Comparison of ENCODE assay signal across 21 mouse cellular contexts in genomic region chr4:59551901-59552300, GRCm38 (mm10). TPM values are rescaled to one million over a fixed set of nuclear protein-coding genes. Genes with fewer than 3 reads are reported as not detected.
A peak's percentile ranks its signal among the peaks of the same experiment; 100 is the strongest.
DNase-seq lines count a peak whose midpoint lies in the region; ATAC-seq and TF ChIP-seq lines count a peak whose summit lies in the region.
"Had no signal": no experiment of that assay in that cellular context is flagged by ENCODE, and none has a peak within 500 bp of the region (broad histone marks: within the 10 kb centered on the region; RNA-seq: fewer than 3 reads in every experiment).

No protein-coding gene starts in this region.

- peaks cover 10% of the 10 kb centered on the region; the same call in 1 of the 2 replicates for H3K4me1 ChIP-seq in liver, adult 2 months (ENCODE audit: control insufficient read depth, insufficient read depth, low read length)
- peaks cover 36% of the 10 kb centered on the region for H3K4me1 ChIP-seq in liver, embryonic 12.5 days
- peaks cover 5% of the 10 kb centered on the region; the same call in 1 of the 2 replicates for H3K4me1 ChIP-seq in intestine, embryonic 16.5 days (ENCODE audit: control insufficient read depth, insufficient read depth, low read length)
- peaks cover 2% of the 10 kb centered on the region for H3K4me1 ChIP-seq in thymus, adult 2 months (replicated peaks; ENCODE audit: control insufficient read depth, insufficient read depth, low read length)
- H3K4me1 ChIP-seq in limb, embryonic 10.5 days, result peaks cover 13% of the 10 kb centered on the region

- ATAC-seq in liver, embryonic 12.5 days, result no peak
- no peak for ATAC-seq in intestine, embryonic 16.5 days
- ATAC-seq: forebrain, embryonic 14.5 days had no signal

- H3K79me2 ChIP-seq in liver, adult 2 months (ENCODE audit: control insufficient read depth, insufficient read depth, low read length), result peaks cover 11% of the 10 kb centered on the region; the same call in 1 of the 2 replicates

- no peak for TF ChIP-seq CTCF in liver, adult 2 months (IDR thresholded peaks at IDR 0.05; ENCODE audit: low read depth, low read length)
- TF ChIP-seq CTCF in thymus, adult 2 months (IDR thresholded peaks at IDR 0.05; ENCODE audit: borderline replicate concordance, control insufficient read depth, extremely low read depth, insufficient read depth, low read length, poor library complexity), result no peak

- no peak for TF ChIP-seq POLR2A in liver, adult 2 months (IDR thresholded peaks at IDR 0.05; ENCODE audit: extremely low read depth, insufficient read depth, low read length)
- no peak for TF ChIP-seq POLR2A in thymus, adult 2 months (IDR thresholded peaks at IDR 0.05; ENCODE audit: control insufficient read depth, extremely low read depth, insufficient read depth, low read length, poor library complexity)

- peak overlapping the region; percentile 62 for H3K27ac ChIP-seq in liver, adult 2 months (replicated peaks; ENCODE audit: insufficient read depth, low read depth, low read length)
- H3K27ac ChIP-seq in liver, embryonic 12.5 days, result no peak overlapping the region
- H3K27ac ChIP-seq in intestine, embryonic 16.5 days (ENCODE audit: low read length), result peak overlapping the region; percentile 47
- no peak overlapping the region for H3K27ac ChIP-seq in thymus, adult 2 months (ENCODE audit: control insufficient read depth, insufficient read depth, low read length)
- no peak overlapping the region for H3K27ac ChIP-seq in limb, embryonic 10.5 days
- H3K27ac ChIP-seq: embryonic facial prominence, embryonic 15.5 days; forebrain, embryonic 10.5 days; gastrocnemius, adult 2 months; heart, embryonic 13.5 days; hindbrain, embryonic 15.5 days had no signal

- WGBS in liver, adult 2 months, result 70% methylated on average over 1 of the region's 1 CpGs
- 68% methylated on average over 1 of the region's 1 CpGs for WGBS in liver, embryonic 12.5 days (ENCODE audit: insufficient replicate concordance)
- 72% methylated on average over 1 of the region's 1 CpGs for WGBS in intestine, embryonic 16.5 days
- 97% methylated on average over 1 of the region's 1 CpGs for WGBS in thymus, adult 2 months
- WGBS in limb, embryonic 10.5 days, result 75% methylated on average over 1 of the region's 1 CpGs

- peak; percentile 48 to 79 for DNase-seq in adrenal gland, adult (ENCODE audit: inconsistent age in 2 of 2, low spot score in 1 of 2)
- DNase-seq in adrenal gland, adult 18-20 months (ENCODE audit: low spot score in 2 of 2), result no peak
- DNase-seq in liver, adult 2 months (ENCODE audit: extremely low read depth, low read depth, low spot score), result no peak
- peak; percentile 25 for DNase-seq in Muller cell, postnatal 12 days (ENCODE audit: inconsistent ontology term)
- no peak for DNase-seq in thymus, adult 2 months
- DNase-seq in limb, embryonic 10.5 days (ENCODE audit: low spot score), result no peak
- DNase-seq: cerebellum, adult 2 months; cerebellum, postnatal 10 days; embryo, embryonic 11 days; gastrocnemius, adult 2 months; gastrocnemius, postnatal 25 days; heart, postnatal 36 days had no signal

- H3K27me3 ChIP-seq in liver, adult 2 months (ENCODE audit: control insufficient read depth, insufficient read depth, low read length), result no peaks in the 10 kb centered on the region
- H3K27me3 ChIP-seq in liver, embryonic 12.5 days (replicated peaks), result no peaks in the 10 kb centered on the region
- H3K27me3 ChIP-seq in intestine, embryonic 16.5 days (replicated peaks; ENCODE audit: control insufficient read depth, insufficient read depth, low read length), result no peaks in the 10 kb centered on the region
- no peaks in the 10 kb centered on the region for H3K27me3 ChIP-seq in thymus, adult 2 months (ENCODE audit: control insufficient read depth, insufficient read depth, low read length)
- H3K27me3 ChIP-seq in limb, embryonic 10.5 days (ENCODE audit: low read depth, poor library complexity, severe bottlenecking), result no peaks in the 10 kb centered on the region
- H3K27me3 ChIP-seq: CH12.LX; embryonic facial prominence, embryonic 15.5 days; heart, embryonic 13.5 days; hindbrain, embryonic 15.5 days had no signal

- H3K9me3 ChIP-seq in liver, embryonic 12.5 days (replicated peaks), result no peaks in the 10 kb centered on the region
- H3K9me3 ChIP-seq in intestine, embryonic 16.5 days (ENCODE audit: control insufficient read depth, low read length), result no peaks in the 10 kb centered on the region
- H3K9me3 ChIP-seq in limb, embryonic 10.5 days (replicated peaks), result no peaks in the 10 kb centered on the region
- H3K9me3 ChIP-seq: embryonic facial prominence, embryonic 15.5 days; forebrain, embryonic 10.5 days; heart, embryonic 13.5 days; hindbrain, embryonic 15.5 days had no signal

- H3K4me2 ChIP-seq in liver, embryonic 12.5 days, result no peak overlapping the region
- H3K4me2 ChIP-seq in intestine, embryonic 16.5 days (ENCODE audit: low read depth, low read length), result no peak overlapping the region
- H3K4me2 ChIP-seq: embryonic facial prominence, embryonic 15.5 days; heart, embryonic 13.5 days; hindbrain, embryonic 15.5 days had no signal

- no peaks in the 10 kb centered on the region for H3K36me3 ChIP-seq in liver, adult 2 months (ENCODE audit: control insufficient read depth, insufficient read depth, low read length)
- H3K36me3 ChIP-seq in liver, embryonic 12.5 days, result no peaks in the 10 kb centered on the region
- H3K36me3 ChIP-seq in intestine, embryonic 16.5 days (ENCODE audit: control insufficient read depth, insufficient read depth, low read length), result no peaks in the 10 kb centered on the region
- H3K36me3 ChIP-seq in thymus, adult 2 months (ENCODE audit: control insufficient read depth, insufficient read depth, low read length), result no peaks in the 10 kb centered on the region
- no peaks in the 10 kb centered on the region for H3K36me3 ChIP-seq in limb, embryonic 10.5 days
- H3K36me3 ChIP-seq: embryonic facial prominence, embryonic 15.5 days; forebrain, embryonic 10.5 days; heart, embryonic 13.5 days; hindbrain, embryonic 15.5 days had no signal

- no peak overlapping the region for H3K4me3 ChIP-seq in liver, adult 2 months (ENCODE audit: insufficient read depth, low read depth, low read length)
- no peak overlapping the region for H3K4me3 ChIP-seq in liver, embryonic 12.5 days
- no peak overlapping the region for H3K4me3 ChIP-seq in intestine, embryonic 16.5 days (ENCODE audit: low read length)
- H3K4me3 ChIP-seq in thymus, adult 2 months (ENCODE audit: control insufficient read depth, insufficient read depth, low read length), result no peak overlapping the region
- no peak overlapping the region for H3K4me3 ChIP-seq in limb, embryonic 10.5 days
- H3K4me3 ChIP-seq: embryonic facial prominence, embryonic 15.5 days; erythroblast, embryonic 14.5 days; forebrain, embryonic 10.5 days; gastrocnemius, adult 2 months; heart, embryonic 13.5 days; hindbrain, embryonic 15.5 days had no signal

- H3K9ac ChIP-seq in liver, adult 2 months (ENCODE audit: low read depth, low read length), result no peak overlapping the region
- no peak overlapping the region for H3K9ac ChIP-seq in liver, embryonic 12.5 days
- no peak overlapping the region for H3K9ac ChIP-seq in intestine, embryonic 16.5 days (ENCODE audit: low read depth, low read length)
- H3K9ac ChIP-seq: embryonic facial prominence, embryonic 15.5 days; heart, embryonic 13.5 days; hindbrain, embryonic 15.5 days had no signal

RNA-seq across cellular contexts. Expression of gene Ptbp3, which starts 2.7 kb away (rescaled TPM):
- 100 to 1,000 TPM in 1 of 2 experiments, 10 to 100 TPM in 1; 80.6 to 101 TPM for total RNA-seq in adrenal gland, adult 18-20 months (2021)
- 52.6 and 56.4 TPM in 2 replicates for total RNA-seq in liver, adult 2 months (2014; rRNA removed)
- 19.6 and 24.1 TPM in 2 replicates for polyA plus RNA-seq in liver, adult 2 months (2012; rRNA removed)
- 60.2 and 62.6 TPM in 2 replicates for polyA plus RNA-seq in liver, embryonic 12.5 days (2016; fragmentation: Nextera tagmentation; extraction: Ambion mirVana)
- 56.5 and 59.6 TPM in 2 replicates for polyA plus RNA-seq in intestine, embryonic 16.5 days (2015; fragmentation: Nextera tagmentation; extraction: Ambion mirVana)
- polyA plus RNA-seq in thymus, adult 2 months (2012; rRNA removed), result 90.4 and 107 TPM in 2 replicates
- 34.4 and 37.4 TPM in 2 replicates for polyA plus RNA-seq in limb, embryonic 10.5 days (2016; fragmentation: Nextera tagmentation; extraction: Ambion mirVana)

RNA-seq across cellular contexts. Expression of gene Hsdl2, which starts 29.5 kb away (rescaled TPM):
- total RNA-seq in adrenal gland, adult 18-20 months (2021), result 100 to 1,000 TPM in 1 of 2 experiments, 10 to 100 TPM in 1; 69.3 to 117 TPM
- 60.8 and 68.9 TPM in 2 replicates for total RNA-seq in liver, adult 2 months (2014; rRNA removed)
- polyA plus RNA-seq in liver, adult 2 months (2012; rRNA removed), result 25.8 and 31.7 TPM in 2 replicates
- polyA plus RNA-seq in liver, embryonic 12.5 days (2016; fragmentation: Nextera tagmentation; extraction: Ambion mirVana), result 18.8 TPM in 2 replicates
- polyA plus RNA-seq in intestine, embryonic 16.5 days (2015; fragmentation: Nextera tagmentation; extraction: Ambion mirVana), result 18.8 and 19.1 TPM in 2 replicates
- polyA plus RNA-seq in thymus, adult 2 months (2012; rRNA removed), result 14.3 and 22.2 TPM in 2 replicates
- polyA plus RNA-seq in limb, embryonic 10.5 days (2016; fragmentation: Nextera tagmentation; extraction: Ambion mirVana), result 14.5 and 15.3 TPM in 2 replicates

Comparison
In these comparisons a context has a peak if more than half of its experiments do, and no peak if none do; other contexts are left out.
1. DNase-seq: peak in adrenal gland, adult (2 of 2) and Muller cell, postnatal 12 days (single experiment); none in adrenal gland, adult 18-20 months (0 of 2), liver, adult 2 months (single experiment), thymus, adult 2 months (single experiment) and limb, embryonic 10.5 days (single experiment).
2. H3K27ac ChIP-seq: peak in liver, adult 2 months (single experiment) and intestine, embryonic 16.5 days (single experiment); none in liver, embryonic 12.5 days (single experiment), thymus, adult 2 months (single experiment) and limb, embryonic 10.5 days (single experiment).